9 mouse cellular contexts compared by ENCODE assay signal in genomic region chr8:117626040-117626838, GRCm38 (mm10). TPM values are rescaled to one million over a fixed set of nuclear protein-coding genes. Genes with fewer than 3 reads are reported as not detected.
A peak's percentile ranks its signal among the peaks of the same experiment; 100 is the strongest.
DNase-seq lines count a peak whose midpoint lies in the region; ATAC-seq lines count a peak whose summit lies in the region.
"Had no signal": no experiment of that assay in that cellular context is flagged by ENCODE, and none has a peak within 500 bp of the region (broad histone marks: within the 10 kb centered on the region; RNA-seq: fewer than 3 reads in every experiment).

No protein-coding gene starts in this region.

- no peak overlapping the region for H3K4me2 ChIP-seq in hindbrain, embryonic 12.5 days (replicated peaks)

- WGBS in heart, embryonic 10.5 days = 70% methylated on average over 14 of the region's 14 CpGs
- 70% methylated on average over 13 of the region's 14 CpGs for WGBS in hindbrain, embryonic 12.5 days

- H3K9me3 ChIP-seq in heart, embryonic 10.5 days = 0 out of 2 replicates have a peak, but pooled peaks cover 6% of the 10 kb centered on the region
- H3K9me3 ChIP-seq in hindbrain, embryonic 12.5 days (replicated peaks) = no peaks in the 10 kb centered on the region; the same call in 1 of the 2 replicates

- 0 out of 2 replicates have a peak, but pooled peaks have one; percentile 50 for ATAC-seq in hindbrain, embryonic 12.5 days (ENCODE audit: low FRiP score)

- H3K27me3 ChIP-seq in heart, embryonic 10.5 days (ENCODE audit: insufficient read depth, poor library complexity, severe bottlenecking) = peaks cover 7% of the 10 kb centered on the region; the same call in 1 of the 2 replicates
- H3K27me3 ChIP-seq in hindbrain, embryonic 12.5 days = no peaks in the 10 kb centered on the region
- H3K27me3 ChIP-seq: megakaryocyte, embryonic 14.5 days had no signal

- 0 out of 2 replicates have a peak, but pooled peaks cover 3% of the 10 kb centered on the region for H3K36me3 ChIP-seq in heart, embryonic 10.5 days
- H3K36me3 ChIP-seq in hindbrain, embryonic 12.5 days = no peaks in the 10 kb centered on the region

- no peak overlapping the region for H3K9ac ChIP-seq in hindbrain, embryonic 12.5 days

- no peak overlapping the region for H3K27ac ChIP-seq in heart, embryonic 10.5 days
- no peak overlapping the region for H3K27ac ChIP-seq in hindbrain, embryonic 12.5 days

- peak; percentile 27 to 56 for DNase-seq in heart, adult 18-20 months
- DNase-seq in heart, embryonic 10.5 days (ENCODE audit: low spot score) = no peak
- DNase-seq in ZHBTc4 (ENCODE audit: low read depth, low spot score) = peak; percentile 82
- peak; percentile 78 for DNase-seq in embryo, embryonic 11 days
- peak; percentile 50 to 73 for DNase-seq in layer of hippocampus, postnatal 14 days (ENCODE audit: low spot score in 2 of 2)
- DNase-seq in mesoderm, embryonic 11.5 days (ENCODE audit: low read depth, low spot score) = peak; percentile 79
- DNase-seq in spleen, postnatal 4 days (ENCODE audit: low spot score in 2 of 2) = peak; percentile 20 to 68

- H3K4me1 ChIP-seq in heart, embryonic 10.5 days = no peaks in the 10 kb centered on the region
- no peaks in the 10 kb centered on the region for H3K4me1 ChIP-seq in hindbrain, embryonic 12.5 days

- no peak overlapping the region for H3K4me3 ChIP-seq in heart, embryonic 10.5 days
- H3K4me3 ChIP-seq in hindbrain, embryonic 12.5 days = no peak overlapping the region
- H3K4me3 ChIP-seq: megakaryocyte, embryonic 14.5 days had no signal

RNA-seq across cellular contexts. Expression of gene Sdr42e1, which starts 47.2 kb away (rescaled TPM):
- total RNA-seq in heart, adult 18-20 months (2021) = 1 to 10 TPM; 2.9 to 3.9 TPM
- 0.59 and 0.72 TPM in 2 replicates for polyA plus RNA-seq in heart, embryonic 10.5 days (2016; fragmentation: Nextera tagmentation; extraction: Ambion mirVana)
- 0.93 and 1.2 TPM in 2 replicates for polyA plus RNA-seq in hindbrain, embryonic 12.5 days (2016; fragmentation: Nextera tagmentation; extraction: Ambion mirVana)
- 1 to 10 TPM; 3.8 to 4.1 TPM for total RNA-seq in layer of hippocampus, postnatal 14 days (2021)
